Mouse (Mus musculus) MEL (cell line): ENCODE data around the gene Tmem214.

Source experiments
- CHD2 ChIP-seq: IDR thresholded peaks from 2 replicates; pipeline ENCODE4 v1.6.1; 2011; ENCODE audit warnings: low read length, improper control_type of control experiment
- POLR2A ChIP-seq, 2 experiments: IDR thresholded peaks; 2 replicates each; pipeline ENCODE4 v1.6.1; 2011 to 2012; ENCODE audit warnings: low read length in 2 of 2, mild to moderate bottlenecking in 2 of 2, control low read depth in 1 of 2, improper control_type of control experiment in 1 of 2, low read depth in 1 of 2, moderate library complexity in 1 of 2; ENCODE audit not compliant: control insufficient read depth in 1 of 2, insufficient read depth in 1 of 2, poor library complexity in 1 of 2
- RAD21 ChIP-seq: IDR thresholded peaks from 2 replicates; pipeline ENCODE4 v1.6.1; 2011; ENCODE audit warnings: mild to moderate bottlenecking, low read depth, low read length, improper control_type of control experiment
- TCF12 ChIP-seq: IDR thresholded peaks from 2 replicates; pipeline ENCODE4 v1.6.1; 2014; ENCODE audit warnings: low read depth, mild to moderate bottlenecking, inconsistent platforms, low read length, improper control_type of control experiment, moderate library complexity
- ZKSCAN1 ChIP-seq: IDR thresholded peaks from 2 replicates; pipeline ENCODE4 v1.6.1; 2012; ENCODE audit warnings: low read depth, mild to moderate bottlenecking, inconsistent platforms, low read length, improper control_type of control experiment, moderate library complexity
- ZNF384 ChIP-seq: IDR thresholded peaks from 2 replicates; pipeline ENCODE4 v1.6.1; 2012; ENCODE audit warnings: low read depth, mild to moderate bottlenecking, inconsistent platforms, low read length, improper control_type of control experiment

- TF ChIP-seq CHD2 (no peak), RAD21 (no peak), ZNF384 (peak; percentile 99), ZKSCAN1 (no peak), POLR2A (IDR thresholded peaks at IDR 0.05; ENCODE audit: control insufficient read depth in 1 of 2, insufficient read depth in 1 of 2, low read depth in 1 of 2, low read length in 2 of 2, poor library complexity in 1 of 2) (no peak), TCF12 (no peak)
These were observed 20.1 kb downstream of the Tmem214 start for GRCm38 (mm10) chr5:30887858-30888336.
